Mouse (Mus musculus) gastrocnemius, adult 18-20 months (tissue): Measurements from ENCODE around the gene Fgfr2. TPM values are rescaled to one million over a fixed set of nuclear protein-coding genes. Genes with fewer than 3 reads are reported as not detected.

ENCODE experiments used
- DNase-seq: peaks from one replicate; pipeline ENCODE4 v3.0.0; 2021; ENCODE audit warnings: low spot score
- total RNA-seq, 2 experiments: library from RNA; stranded (reverse); gene quantifications; 2 replicates each; pipeline ENCODE4 v1.2.3; 2021

Gene Fgfr2
- total RNA-seq, 2 experiments from 2014 or later = 0.43 to 0.88 TPM

DNA sequence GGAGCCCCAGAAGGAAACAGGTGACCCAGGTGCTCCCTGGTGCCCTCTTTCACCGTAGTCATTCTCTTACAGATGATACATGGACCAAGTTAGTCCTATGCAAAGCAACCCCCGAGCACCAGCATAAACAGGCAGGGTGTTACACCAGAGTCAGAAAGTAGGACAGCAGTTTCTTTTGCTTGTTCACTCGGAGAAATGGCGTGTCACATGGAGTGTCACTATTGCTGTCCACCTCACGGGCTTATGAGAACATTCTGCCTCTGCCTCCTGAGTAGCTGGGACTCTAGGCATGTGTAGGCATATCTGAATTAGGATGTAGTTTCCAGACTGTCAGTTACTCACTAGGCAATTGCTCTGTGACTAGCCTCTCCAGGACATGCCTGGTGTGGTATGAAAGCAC, 1109.2 kb downstream of the Fgfr2 start:
- no peak for DNase-seq

- DNase-seq = no peak
Observed at GRCm38 (mm10) chr7:132012969-132013679, 1110.0 kb downstream of the Fgfr2 start.

DNA sequence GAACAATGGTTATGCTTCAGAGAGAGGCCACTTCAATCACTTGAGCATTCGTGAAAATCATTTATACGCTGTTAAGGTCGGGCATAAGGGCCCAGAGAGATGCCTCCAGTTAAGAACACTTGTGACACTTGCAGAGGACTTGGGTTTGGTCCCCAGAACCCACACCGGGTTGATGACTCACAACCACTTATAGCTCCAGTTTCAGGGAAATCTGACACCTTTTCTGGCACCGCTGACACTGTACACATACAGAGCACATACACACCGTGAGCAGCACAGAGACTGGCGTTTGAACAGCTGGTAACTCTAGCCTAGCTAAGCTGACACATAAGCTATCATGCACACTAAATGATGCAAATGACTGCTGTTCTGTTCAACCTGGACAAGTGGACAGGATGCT, 1114.1 kb downstream of the Fgfr2 start:
- no peak for DNase-seq

- no peak for DNase-seq
Observed at GRCm38 (mm10) chr7:132005996-132006696, 1117.0 kb downstream of the Fgfr2 start.

GRCm38 (mm10) chr7:131992873-131993272, 1130.3 kb downstream of the Fgfr2 start:
- no peak for DNase-seq

GRCm38 (mm10) chr7:131992226-131992625, 1130.9 kb downstream of the Fgfr2 start:
- DNase-seq = no peak

- no peak for DNase-seq
Observed at GRCm38 (mm10) chr7:131989056-131989455, 1134.1 kb downstream of the Fgfr2 start.

DNA sequence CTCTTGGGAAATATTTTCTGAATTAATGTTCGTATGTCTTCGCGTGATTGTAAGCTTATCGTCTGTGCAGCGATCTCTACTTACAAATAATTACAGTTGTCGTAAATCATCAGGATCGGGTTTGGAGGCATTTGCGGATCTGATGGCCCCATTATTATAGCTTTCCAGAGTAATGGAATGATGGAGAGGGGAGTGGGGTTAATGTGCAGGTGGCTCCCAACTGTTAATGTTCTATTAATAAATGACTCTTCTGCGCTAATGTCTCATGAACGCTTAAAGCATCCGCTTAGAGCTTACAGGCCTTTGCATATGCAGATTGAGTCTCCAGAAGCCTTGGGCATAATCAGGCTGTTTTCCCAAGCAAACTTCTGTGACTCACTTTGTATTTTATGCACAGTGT, 1144.5 kb downstream of the Fgfr2 start:
- DNase-seq = no peak

DNA sequence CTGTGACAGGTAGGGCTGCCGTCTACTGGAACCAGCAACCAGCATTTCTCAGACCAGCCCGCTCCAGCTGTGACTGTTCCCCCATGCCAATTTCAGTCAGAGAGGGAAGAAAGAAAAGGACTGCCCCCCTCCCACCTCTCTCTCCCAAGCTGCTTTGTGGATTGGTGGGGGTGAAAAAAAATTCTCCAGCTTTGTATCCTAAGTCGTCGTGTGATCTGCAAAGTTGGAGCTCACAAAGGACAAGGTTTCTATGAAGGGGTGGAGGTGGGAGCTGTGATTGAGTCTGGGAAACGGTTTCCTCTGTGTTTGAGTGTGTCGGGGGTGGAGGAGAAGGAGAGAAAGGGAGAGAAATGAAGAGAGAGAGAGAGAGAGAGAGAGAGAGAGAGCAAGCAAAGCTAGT, 1147.3 kb downstream of the Fgfr2 start:
- DNase-seq = no peak

DNA sequence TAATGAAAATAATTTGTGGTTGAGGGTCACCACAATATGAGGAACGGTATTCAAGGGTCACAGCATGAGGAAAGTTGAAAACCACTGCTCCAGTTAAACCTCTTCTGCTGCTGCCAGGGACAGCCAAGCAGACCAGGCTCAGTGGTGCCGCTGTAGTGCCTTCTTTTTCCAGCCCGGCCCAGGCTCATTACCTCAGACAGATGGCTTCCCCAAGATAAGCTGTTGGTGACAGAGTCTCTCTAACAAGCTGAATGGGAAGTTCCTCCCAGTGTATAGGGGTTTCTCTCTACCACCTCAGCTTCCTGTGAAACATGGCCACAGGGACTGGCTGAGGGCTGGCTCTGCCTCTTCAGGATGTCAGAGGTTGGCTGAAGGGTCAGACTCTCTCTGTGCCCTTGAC, 1152.9 kb downstream of the Fgfr2 start:
- DNase-seq = no peak

DNA sequence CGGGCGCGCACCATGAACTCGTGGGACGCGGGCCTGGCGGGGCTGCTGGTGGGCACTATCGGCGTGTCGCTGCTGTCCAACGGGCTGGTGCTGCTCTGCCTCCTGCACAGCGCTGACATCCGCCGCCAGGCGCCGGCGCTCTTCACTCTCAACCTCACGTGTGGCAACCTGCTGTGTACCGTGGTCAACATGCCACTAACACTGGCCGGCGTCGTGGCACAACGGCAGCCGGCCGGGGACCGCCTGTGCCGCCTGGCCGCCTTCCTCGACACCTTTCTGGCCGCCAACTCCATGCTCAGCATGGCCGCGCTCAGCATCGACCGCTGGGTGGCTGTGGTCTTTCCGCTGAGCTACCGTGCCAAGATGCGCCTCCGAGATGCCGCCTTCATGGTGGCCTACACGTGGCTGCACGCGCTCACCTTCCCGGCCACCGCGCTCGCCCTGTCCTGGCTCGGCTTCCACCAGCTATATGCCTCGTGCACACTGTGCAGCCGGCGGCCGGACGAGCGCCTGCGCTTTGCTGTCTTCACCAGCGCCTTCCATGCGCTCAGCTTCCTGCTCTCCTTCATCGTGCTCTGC, 1156.1 kb downstream of the Fgfr2 start:
- DNase-seq = no peak

DNA sequence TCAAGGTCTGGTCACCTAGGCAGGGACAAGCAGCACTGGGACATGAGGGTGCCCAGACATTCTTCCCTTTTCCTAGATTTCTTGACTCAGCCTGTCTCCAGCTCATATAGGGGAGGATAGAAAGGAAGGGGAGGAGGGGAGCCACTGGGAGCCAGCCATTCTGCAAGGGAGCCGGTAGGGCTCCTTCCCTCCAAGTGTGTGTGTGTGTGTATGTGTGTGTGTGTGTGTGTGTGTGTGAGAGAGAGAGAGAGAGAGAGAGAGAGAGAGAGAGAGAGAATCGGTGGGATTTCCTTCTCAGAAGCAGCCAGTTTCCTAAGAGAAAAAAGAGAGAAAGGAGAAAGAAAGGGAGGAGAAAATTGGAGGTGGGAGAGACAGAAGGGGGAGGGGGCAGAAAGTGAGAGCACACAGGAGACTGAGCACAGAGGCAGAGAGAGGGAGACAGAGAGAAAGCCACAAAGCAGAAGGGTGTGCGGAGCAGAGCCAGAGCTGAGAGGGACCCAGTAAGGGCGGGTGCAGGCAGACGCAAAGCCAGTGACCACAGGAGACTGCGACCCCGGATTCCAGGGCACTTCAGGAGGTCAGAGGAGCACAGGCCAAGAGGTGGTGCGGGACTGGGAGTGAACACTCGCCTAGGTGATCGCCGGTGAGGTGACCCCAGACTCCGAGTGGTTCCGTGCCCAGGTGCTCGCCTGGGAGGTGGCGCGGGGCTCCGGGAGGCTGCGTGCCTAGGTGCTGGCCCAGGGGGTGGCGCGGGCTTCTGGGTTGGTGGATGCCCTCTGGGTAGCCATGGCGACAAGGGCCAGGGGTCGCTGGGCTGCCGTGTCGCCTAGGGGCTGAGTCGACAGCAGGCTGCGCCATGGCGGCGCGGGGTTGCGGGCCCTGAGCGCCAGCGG, 1156.9 kb downstream of the Fgfr2 start, which contains the start of gene Gpr26:
Gpr26 (plus strand) TSS at position 438 of the 893 bp plus-strand sequence.
- no peak for DNase-seq

DNA sequence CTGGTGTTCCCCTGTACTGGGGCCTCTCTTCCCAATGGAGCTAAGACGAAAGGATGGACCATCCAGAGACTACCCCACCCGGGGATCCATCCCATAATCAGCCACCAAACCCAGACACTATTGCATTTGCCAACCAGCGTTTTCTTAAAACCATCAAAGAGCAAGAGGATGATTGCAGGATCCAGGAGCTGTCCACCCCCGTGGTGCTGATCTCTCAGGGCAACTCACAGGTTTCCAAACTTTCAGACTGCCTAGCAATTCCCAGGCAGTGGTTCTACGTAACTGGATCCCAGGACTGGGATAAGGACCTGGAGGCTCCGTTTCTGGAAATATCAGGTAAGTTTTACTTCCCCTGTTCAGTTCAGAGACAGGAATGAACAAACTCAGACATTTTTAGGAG, 1162.6 kb downstream of the Fgfr2 start:
- DNase-seq = peak; percentile 8

DNA sequence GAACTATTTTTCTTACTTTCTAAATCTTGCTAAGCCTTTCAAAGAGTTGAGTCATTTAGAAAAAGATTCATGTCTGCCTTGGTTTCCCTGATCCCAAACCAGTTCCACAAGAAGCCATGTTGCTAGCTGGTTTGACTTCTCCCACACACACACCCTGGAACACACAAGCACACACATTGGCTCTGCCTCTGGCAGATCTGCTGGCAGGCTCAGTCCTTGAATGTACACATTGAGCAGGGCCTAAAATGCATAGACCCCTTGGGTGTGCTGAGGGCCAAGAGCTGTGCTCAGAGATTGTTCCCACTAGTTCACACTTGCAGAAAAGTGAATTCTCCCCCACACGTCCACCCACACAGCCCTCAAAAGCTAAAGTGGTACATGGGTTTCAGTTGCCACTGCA, 1164.4 kb downstream of the Fgfr2 start:
- no peak for DNase-seq

GRCm38 (mm10) chr7:131953402-131953801, 1169.7 kb downstream of the Fgfr2 start:
- DNase-seq = no peak

- no peak for DNase-seq
Observed at GRCm38 (mm10) chr7:131951131-131951530, 1172.0 kb downstream of the Fgfr2 start.

DNA sequence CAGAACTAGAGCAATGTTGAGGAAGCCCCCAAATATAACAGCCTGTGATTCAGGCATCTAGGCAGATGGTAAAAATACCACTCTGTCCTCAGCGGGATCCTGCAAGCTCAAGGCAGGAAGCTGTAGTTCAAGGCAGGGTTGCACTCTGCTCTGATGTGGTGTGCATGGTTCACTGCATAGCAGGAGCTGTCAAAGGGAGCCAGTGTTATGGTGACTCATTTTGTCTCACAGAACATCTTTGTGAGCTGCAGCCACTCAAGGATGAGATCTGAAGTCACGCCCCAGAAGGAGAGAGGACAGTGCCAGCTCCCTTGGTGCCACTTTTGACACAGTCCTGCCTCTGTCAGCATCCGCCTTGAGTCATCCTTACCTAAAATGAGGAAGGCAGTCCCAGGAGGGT, 1185.5 kb downstream of the Fgfr2 start:
- DNase-seq = no peak

- no peak for DNase-seq
Observed at GRCm38 (mm10) chr7:131927288-131928050, 1195.7 kb downstream of the Fgfr2 start.

DNA sequence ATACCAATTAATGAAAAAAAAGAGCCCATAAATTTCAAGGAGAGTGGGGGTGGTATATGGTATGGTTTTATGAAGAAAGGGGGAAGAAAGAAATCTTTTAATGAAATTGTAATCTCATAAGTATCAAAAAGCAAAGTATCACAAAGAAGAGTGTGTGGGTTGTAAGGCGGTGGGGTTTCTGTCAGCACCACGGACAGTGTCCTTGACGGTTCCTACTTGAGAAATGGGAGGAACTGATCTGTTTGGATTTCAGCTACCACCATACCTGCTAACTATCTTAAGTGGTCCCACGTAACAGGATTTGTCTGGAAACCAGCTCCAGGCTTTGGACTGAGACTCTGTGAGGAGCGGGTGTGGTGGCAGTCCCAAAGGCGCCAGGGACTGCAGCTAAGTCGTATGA, 1205.8 kb downstream of the Fgfr2 start:
- DNase-seq = no peak

DNA sequence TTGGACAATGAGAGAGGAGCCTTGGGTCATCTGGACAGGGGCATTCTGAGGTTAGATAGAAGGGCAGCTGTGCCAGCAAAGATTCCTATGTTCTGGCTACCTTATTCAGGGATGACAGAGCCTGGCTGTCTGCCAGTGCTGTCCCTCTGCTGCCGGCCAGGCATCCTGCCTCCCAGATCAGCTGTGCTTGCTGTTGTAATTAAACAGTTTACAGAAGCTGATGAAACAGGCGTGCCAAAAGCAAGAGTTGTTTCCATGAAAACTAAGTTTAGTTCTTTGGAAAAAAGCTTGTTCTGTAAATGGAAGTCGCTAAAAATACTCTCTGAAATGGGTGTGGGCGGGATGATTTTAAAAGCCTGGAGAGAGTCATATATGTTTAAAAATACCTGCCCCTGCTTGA, 1213.5 kb downstream of the Fgfr2 start:
- DNase-seq = no peak
